Mouse (Mus musculus): ENCODE results near the gene Fgfr3. TPM values are rescaled to one million over a fixed set of nuclear protein-coding genes. Genes with fewer than 3 reads are reported as not detected.

Fgfr3 gene
- polyA plus RNA-seq (2015; fragmentation: Nextera tagmentation; extraction: Ambion mirVana) = 39.4 and 40.5 TPM in 2 replicates

GRCm38 (mm10) chr5:33721541-33722265, at the start of gene Fgfr3:
Fgfr3 (plus strand) TSS chr5:33721674.
- Histone ChIP-seq H3K9ac (peak within 1 kb of the TSS; percentile 63), H3K4me1 (replicated peaks) (peaks cover 30% of the 10 kb centered on the region), H3K4me2 (peak within 1 kb of the TSS; percentile 93), H3K36me3 (no peaks in the 10 kb centered on the region), H3K27ac (replicated peaks) (peak within 1 kb of the TSS; percentile 64), H3K27me3 (0 out of 2 replicates have a peak, but pooled peaks cover 4% of the 10 kb centered on the region), H3K4me3 (peak within 1 kb of the TSS; percentile 53), H3K9me3 (no peaks in the 10 kb centered on the region)
- under 1% methylated on average over 71 of the region's 73 CpGs for WGBS
- peak; percentile 61 for ATAC-seq (ENCODE audit: low FRiP score, low read depth)

GRCm38 (mm10) chr5:33674439-33674838, 47.0 kb upstream of the Fgfr3 start:
- Histone ChIP-seq H3K4me2 (no peak overlapping the region), H3K4me1 (replicated peaks) (peaks cover 12% of the 10 kb centered on the region), H3K9me3 (no peaks in the 10 kb centered on the region), H3K9ac (no peak overlapping the region), H3K27ac (replicated peaks) (no peak overlapping the region), H3K27me3 (no peaks in the 10 kb centered on the region), H3K4me3 (no peak overlapping the region), H3K36me3 (no peaks in the 10 kb centered on the region)
- WGBS = 47% methylated on average over 3 of the region's 3 CpGs
- peak; percentile 90 for ATAC-seq (ENCODE audit: low FRiP score, low read depth)

GRCm38 (mm10) chr5:33675964-33676363, 45.5 kb upstream of the Fgfr3 start:
- Histone ChIP-seq H3K9ac (no peak overlapping the region), H3K27me3 (no peaks in the 10 kb centered on the region), H3K4me3 (no peak overlapping the region), H3K36me3 (no peaks in the 10 kb centered on the region), H3K4me1 (replicated peaks) (peaks cover 12% of the 10 kb centered on the region), H3K9me3 (no peaks in the 10 kb centered on the region), H3K27ac (replicated peaks) (no peak overlapping the region), H3K4me2 (no peak overlapping the region)
- 3% methylated on average over 1 of the region's 1 CpGs for WGBS
- no peak; the same call in 1 of the 2 replicates for ATAC-seq (ENCODE audit: low FRiP score, low read depth)

- H3K36me3 ChIP-seq = no peaks in the 10 kb centered on the region
- 86% methylated on average over 5 of the region's 5 CpGs for WGBS
- H3K27me3 ChIP-seq = no peaks in the 10 kb centered on the region
- H3K9ac ChIP-seq = no peak overlapping the region
- no peak overlapping the region for H3K4me2 ChIP-seq
- no peak overlapping the region for H3K4me3 ChIP-seq
- no peak overlapping the region for H3K27ac ChIP-seq (replicated peaks)
- H3K4me1 ChIP-seq (replicated peaks) = peaks cover 12% of the 10 kb centered on the region
- no peaks in the 10 kb centered on the region for H3K9me3 ChIP-seq
- no peak for ATAC-seq (ENCODE audit: low FRiP score, low read depth)
These were observed 43.2 kb upstream of the Fgfr3 start for GRCm38 (mm10) chr5:33678244-33678643.

GRCm38 (mm10) chr5:33681044-33681443, 40.4 kb upstream of the Fgfr3 start:
- H3K9ac ChIP-seq = no peak overlapping the region
- WGBS = 59% methylated on average over 3 of the region's 3 CpGs
- ATAC-seq (ENCODE audit: low FRiP score, low read depth) = no peak

GRCm38 (mm10) chr5:33681611-33682388, 39.7 kb upstream of the Fgfr3 start:
- H3K27ac ChIP-seq (replicated peaks) = no peak overlapping the region
- H3K9ac ChIP-seq = no peak overlapping the region
- ATAC-seq (ENCODE audit: low FRiP score, low read depth) = no peak
- no peak overlapping the region for H3K4me2 ChIP-seq
- H3K9me3 ChIP-seq = no peaks in the 10 kb centered on the region
- H3K4me1 ChIP-seq (replicated peaks) = no peaks in the 10 kb centered on the region
- H3K27me3 ChIP-seq = peaks cover 4% of the 10 kb centered on the region; the same call in 1 of the 2 replicates
- H3K4me3 ChIP-seq = no peak overlapping the region
- WGBS = 76% methylated on average over 15 of the region's 15 CpGs
- H3K36me3 ChIP-seq = no peaks in the 10 kb centered on the region

More at GRCm38 (mm10) chr5:33681044-33681443, 40.4 kb upstream of the Fgfr3 start:
- Histone ChIP-seq H3K4me1 (replicated peaks) (no peaks in the 10 kb centered on the region), H3K27me3 (peaks cover 4% of the 10 kb centered on the region; the same call in 1 of the 2 replicates), H3K36me3 (no peaks in the 10 kb centered on the region), H3K9me3 (no peaks in the 10 kb centered on the region), H3K4me2 (no peak overlapping the region), H3K4me3 (no peak overlapping the region), H3K27ac (replicated peaks) (no peak overlapping the region)

GRCm38 (mm10) chr5:33682963-33683362, 38.5 kb upstream of the Fgfr3 start:
- Histone ChIP-seq H3K4me3 (no peak overlapping the region), H3K4me2 (no peak overlapping the region), H3K27ac (replicated peaks) (no peak overlapping the region), H3K9ac (no peak overlapping the region), H3K4me1 (replicated peaks) (no peaks in the 10 kb centered on the region), H3K27me3 (peaks cover 4% of the 10 kb centered on the region; the same call in 1 of the 2 replicates), H3K9me3 (no peaks in the 10 kb centered on the region), H3K36me3 (no peaks in the 10 kb centered on the region)
- ATAC-seq (ENCODE audit: low FRiP score, low read depth) = no peak
- 74% methylated on average over 4 of the region's 4 CpGs for WGBS

GRCm38 (mm10) chr5:33683897-33684652, 37.4 kb upstream of the Fgfr3 start:
- WGBS = 51% methylated on average over 7 of the region's 7 CpGs
- Histone ChIP-seq H3K4me3 (no peak overlapping the region), H3K36me3 (no peaks in the 10 kb centered on the region), H3K4me1 (replicated peaks) (peaks cover 6% of the 10 kb centered on the region), H3K4me2 (no peak overlapping the region), H3K27ac (replicated peaks) (no peak overlapping the region), H3K9ac (no peak overlapping the region), H3K9me3 (no peaks in the 10 kb centered on the region), H3K27me3 (peaks cover 4% of the 10 kb centered on the region; the same call in 1 of the 2 replicates)
- peak; percentile 53; the same call in 1 of the 2 replicates for ATAC-seq (ENCODE audit: low FRiP score, low read depth)

GRCm38 (mm10) chr5:33684932-33685331, 36.5 kb upstream of the Fgfr3 start:
- no peaks in the 10 kb centered on the region for H3K36me3 ChIP-seq
- peaks cover 4% of the 10 kb centered on the region; the same call in 1 of the 2 replicates for H3K27me3 ChIP-seq
- no peak overlapping the region for H3K9ac ChIP-seq
- no peak overlapping the region for H3K27ac ChIP-seq (replicated peaks)
- no peak for ATAC-seq (ENCODE audit: low FRiP score, low read depth)
- H3K9me3 ChIP-seq = no peaks in the 10 kb centered on the region
- peaks cover 15% of the 10 kb centered on the region for H3K4me1 ChIP-seq (replicated peaks)
- no peak overlapping the region for H3K4me3 ChIP-seq
- no peak overlapping the region for H3K4me2 ChIP-seq
- WGBS = 82% methylated on average over 4 of the region's 4 CpGs

- no peak for ATAC-seq (ENCODE audit: low FRiP score, low read depth)
- 51% methylated on average over 4 of the region's 4 CpGs for WGBS
- no peak overlapping the region for H3K4me2 ChIP-seq
- no peaks in the 10 kb centered on the region for H3K36me3 ChIP-seq
- H3K9me3 ChIP-seq = no peaks in the 10 kb centered on the region
- no peak overlapping the region for H3K9ac ChIP-seq
- peaks cover 20% of the 10 kb centered on the region for H3K4me1 ChIP-seq (replicated peaks)
- no peak overlapping the region for H3K4me3 ChIP-seq
- peaks cover 8% of the 10 kb centered on the region; the same call in 1 of the 2 replicates for H3K27me3 ChIP-seq
- H3K27ac ChIP-seq (replicated peaks) = no peak overlapping the region
These were observed 34.3 kb upstream of the Fgfr3 start for GRCm38 (mm10) chr5:33687142-33687541.

- H3K4me1 ChIP-seq (replicated peaks) = peaks cover 27% of the 10 kb centered on the region
- H3K4me2 ChIP-seq = 0 out of 2 replicates have a peak overlapping the region, but pooled peaks have one; percentile 18
- ATAC-seq (ENCODE audit: low FRiP score, low read depth) = no peak
- no peak overlapping the region for H3K9ac ChIP-seq
- peaks cover 8% of the 10 kb centered on the region; the same call in 1 of the 2 replicates for H3K27me3 ChIP-seq
- H3K9me3 ChIP-seq = no peaks in the 10 kb centered on the region
- no peaks in the 10 kb centered on the region for H3K36me3 ChIP-seq
- no peak overlapping the region for H3K4me3 ChIP-seq
- H3K27ac ChIP-seq (replicated peaks) = peak overlapping the region; percentile 77
- WGBS = 38% methylated on average over 14 of the region's 14 CpGs
These were observed 32.9 kb upstream of the Fgfr3 start for GRCm38 (mm10) chr5:33688278-33689220.

Data from hindbrain, embryonic 15.5 days (tissue).